Mouse (Mus musculus) ES-E14 (cell line): ENCODE measurements at regions not wholly inside any gene's neighbourhood (a gene's known extent, or its start where the extent isn't known, plus 50 kb on each side); places are given as distances from the start of the nearest gene placed in this dataset.

Source experiments
- CHD2 ChIP-seq: IDR thresholded peaks from 2 replicates; pipeline ENCODE4 v1.6.1; 2014; ENCODE audit warnings: mild to moderate bottlenecking, low read depth, low read length, inconsistent platforms
- HCFC1 ChIP-seq: IDR thresholded peaks from 2 replicates; pipeline ENCODE4 v1.6.1; 2012; ENCODE audit warnings: low read length, inconsistent platforms, borderline replicate concordance; ENCODE audit not compliant: insufficient read depth
- MAFK ChIP-seq: IDR thresholded peaks from 2 replicates; pipeline ENCODE4 v1.6.1; 2014; ENCODE audit warnings: mild to moderate bottlenecking, low read depth, low read length, inconsistent platforms; ENCODE audit not compliant: insufficient read depth
- ZC3H11A ChIP-seq: IDR thresholded peaks from 2 replicates; pipeline ENCODE4 v1.6.1; 2012; ENCODE audit warnings: low read depth, mild to moderate bottlenecking, inconsistent platforms, low read length, borderline replicate concordance
- ZNF384 ChIP-seq: IDR thresholded peaks from 2 replicates; pipeline ENCODE4 v1.6.1; 2012; ENCODE audit warnings: low read depth, low read length, inconsistent platforms

- no peak for TF ChIP-seq ZNF384
- TF ChIP-seq MAFK: no peak
- no peak for TF ChIP-seq ZC3H11A
- TF ChIP-seq CHD2: no peak
- TF ChIP-seq HCFC1: no peak
These were observed 159.8 kb upstream of the Tapt1 start for GRCm38 (mm10) chr5:44386176-44386575.
